Mouse (Mus musculus) brain, embryonic 14.5 days (tissue): ENCODE measurements around the gene Ing1.

Source experiments
- CTCF ChIP-seq: fragments of 200-500 bp; IDR thresholded peaks from 2 replicates; pipeline ENCODE4 v1.5.1; 2012; ENCODE audit warnings: inconsistent platforms, mild to moderate bottlenecking, moderate library complexity, borderline replicate concordance; ENCODE audit not compliant: insufficient read depth, insufficient read length; ENCODE audit errors: extremely low read depth
- POLR2A ChIP-seq: fragments of 200-500 bp; IDR thresholded peaks from 2 replicates; pipeline ENCODE4 v1.6.1; 2012; ENCODE audit warnings: mild to moderate bottlenecking, inconsistent platforms, borderline replicate concordance; ENCODE audit not compliant: poor library complexity, insufficient read depth, insufficient read length, severe bottlenecking; ENCODE audit errors: extremely low read depth

- TF ChIP-seq CTCF, result no peak
- no peak for TF ChIP-seq POLR2A
These were observed 37.9 kb upstream of the Ing1 start for GRCm38 (mm10) chr8:11517366-11518055.
